Mouse (Mus musculus): ENCODE data around the gene Tbc1d10a.

Tbc1d10a gene

GRCm38 (mm10) chr11:4217914-4218629 lies 31.5 kb downstream of the Tbc1d10a start, which contains the start of gene Castor1:
Gene Castor1 (plus strand): TSS chr11:4218225.
- peak; percentile 96 for DNase-seq

GRCm38 (mm10) chr11:4218637-4219036 lies 32.0 kb downstream of the Tbc1d10a start:
- DNase-seq: no peak

DNA sequence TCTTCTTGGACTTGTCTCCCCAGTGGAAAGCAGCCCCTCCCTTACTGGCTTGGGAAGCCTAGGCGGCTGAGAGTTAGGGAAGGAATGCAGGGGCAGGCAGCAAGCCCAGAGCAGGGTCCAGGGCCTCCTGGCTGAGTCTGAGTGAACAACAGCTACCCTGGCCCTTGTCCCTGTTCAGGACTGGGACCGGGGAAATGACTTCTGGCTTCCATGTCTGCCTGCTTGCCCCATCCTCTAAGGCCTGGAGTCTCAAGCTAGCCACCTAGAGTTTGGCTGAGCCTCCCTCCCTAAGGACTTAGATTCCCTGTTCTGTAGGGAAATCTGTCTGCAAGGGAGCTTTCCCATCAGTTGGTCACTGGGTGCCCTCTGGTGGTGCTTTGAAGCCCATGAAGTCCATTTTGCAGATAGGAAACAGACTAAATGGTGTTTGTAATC lies 32.7 kb downstream of the Tbc1d10a start:
- DNase-seq: peak; percentile 88

DNA sequence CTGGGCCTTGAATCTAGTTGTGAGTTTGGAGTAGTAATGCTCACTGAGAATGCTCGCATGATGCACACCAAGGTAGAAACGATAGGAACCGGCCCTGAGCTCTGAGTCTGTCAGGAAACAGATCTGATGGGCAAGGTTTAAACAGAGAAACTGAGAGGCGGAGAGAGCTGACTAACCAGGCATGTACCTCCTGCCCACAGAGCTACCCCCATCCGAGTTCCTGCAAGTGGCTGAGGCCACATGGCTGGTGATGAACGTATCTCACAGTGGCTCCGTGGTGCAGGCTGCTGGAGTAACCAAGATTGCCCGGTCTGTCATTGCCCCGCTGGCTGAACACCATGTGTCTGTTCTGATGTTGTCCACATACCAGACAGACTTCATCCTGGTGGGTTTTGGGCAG lies 33.3 kb downstream of the Tbc1d10a start:
- DNase-seq: no peak

GRCm38 (mm10) chr11:4220443-4221400 lies 34.1 kb downstream of the Tbc1d10a start:
- DNase-seq: peak; percentile 86

- no peak for DNase-seq
Observed at GRCm38 (mm10) chr11:4222046-4222950, 35.7 kb downstream of the Tbc1d10a start.

DNA sequence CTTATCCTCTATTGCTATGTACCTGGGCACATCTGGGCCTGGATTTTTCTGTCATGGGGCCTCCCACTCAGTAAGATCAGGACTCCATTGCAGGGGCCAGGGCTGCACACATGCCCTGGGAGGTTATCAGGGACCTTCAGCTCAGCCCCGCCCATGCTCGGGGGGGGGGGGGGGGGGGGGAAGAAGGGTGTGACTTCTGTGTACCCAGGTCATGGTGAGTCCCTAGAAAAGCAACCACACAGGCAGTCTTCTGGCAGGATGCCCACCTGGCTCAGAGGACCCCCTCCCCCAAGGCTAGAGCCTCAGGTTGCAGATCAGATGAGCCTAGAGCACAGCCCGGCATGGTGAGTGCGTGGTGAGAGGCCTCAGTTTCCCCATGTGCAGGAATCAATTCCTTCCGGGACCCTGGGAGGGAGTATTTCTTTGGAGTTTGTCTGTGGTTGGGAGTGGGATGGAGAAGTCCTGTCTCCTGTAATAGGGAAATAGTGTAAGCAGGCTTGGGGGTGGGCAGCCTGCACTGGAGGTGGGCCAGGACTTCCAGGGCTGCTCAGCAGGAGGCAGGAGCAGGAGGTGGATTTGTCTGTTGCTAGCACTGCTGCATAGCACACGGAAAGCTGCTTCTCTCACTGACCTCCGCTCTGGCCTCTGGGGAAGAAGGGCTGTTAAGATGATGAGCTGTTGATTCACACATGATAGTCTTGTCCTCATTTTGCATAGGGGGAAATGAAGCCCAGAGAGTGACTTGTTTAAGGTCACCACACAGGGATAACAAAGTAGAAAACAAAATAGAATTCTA lies 37.0 kb downstream of the Tbc1d10a start:
- no peak for DNase-seq

DNA sequence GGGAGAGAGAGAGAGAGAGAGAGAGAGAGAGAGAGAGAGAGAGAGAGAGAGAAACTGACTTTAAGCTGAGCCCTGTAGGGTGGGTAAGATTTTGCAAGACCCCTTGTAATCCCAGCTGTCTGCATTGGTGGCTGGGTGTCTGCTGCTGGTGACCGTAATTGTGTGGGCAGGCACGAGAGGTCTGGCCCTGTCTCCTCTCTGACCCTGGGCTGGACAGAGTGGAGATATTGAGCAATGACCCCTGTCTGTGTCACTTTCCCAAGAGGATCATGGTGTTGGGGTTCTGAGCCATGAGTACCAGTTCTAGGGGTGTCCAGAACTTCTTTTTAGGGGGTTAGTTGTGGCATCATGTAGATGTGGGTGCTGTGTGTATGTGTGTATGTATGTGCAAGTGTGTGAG lies 37.6 kb downstream of the Tbc1d10a start:
- no peak for DNase-seq

DNA sequence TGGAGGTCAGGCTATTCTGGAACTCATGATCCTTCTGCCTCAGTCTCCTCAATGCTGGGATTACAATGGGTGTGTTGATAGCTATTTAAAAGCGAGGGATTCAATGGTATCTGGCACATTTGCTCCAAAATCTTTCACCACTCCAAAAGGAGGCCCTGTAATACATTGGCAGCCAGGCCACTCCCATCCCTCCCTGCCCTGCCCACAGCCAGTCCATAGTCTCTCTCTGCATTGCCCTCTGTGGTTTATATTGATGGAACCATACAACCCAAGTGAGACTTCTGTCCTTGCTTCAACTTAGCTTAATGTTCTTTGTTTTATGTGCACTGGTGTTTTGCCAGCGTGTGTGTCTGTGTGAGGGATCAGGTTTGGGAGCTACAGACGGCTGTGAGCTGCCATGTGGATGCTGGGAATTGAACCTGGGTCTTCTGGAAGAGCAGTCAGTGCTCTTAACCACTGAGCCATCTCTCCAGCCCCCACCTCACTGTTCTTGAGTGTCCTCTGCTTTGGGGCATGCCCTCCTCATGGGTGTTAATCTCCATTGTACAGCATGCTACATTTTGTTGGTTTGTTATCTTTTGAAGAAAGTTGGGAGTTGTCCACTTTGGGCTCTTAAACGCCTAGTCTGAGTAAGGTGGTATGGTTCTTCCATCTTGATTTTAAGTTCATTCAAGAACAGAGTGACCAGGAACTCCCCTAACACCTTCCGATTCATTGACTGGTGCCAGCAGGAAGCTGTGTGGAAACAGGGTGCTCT lies 40.2 kb downstream of the Tbc1d10a start:
- no peak for DNase-seq

GRCm38 (mm10) chr11:4228463-4228862 lies 41.9 kb downstream of the Tbc1d10a start:
- no peak for DNase-seq

DNA sequence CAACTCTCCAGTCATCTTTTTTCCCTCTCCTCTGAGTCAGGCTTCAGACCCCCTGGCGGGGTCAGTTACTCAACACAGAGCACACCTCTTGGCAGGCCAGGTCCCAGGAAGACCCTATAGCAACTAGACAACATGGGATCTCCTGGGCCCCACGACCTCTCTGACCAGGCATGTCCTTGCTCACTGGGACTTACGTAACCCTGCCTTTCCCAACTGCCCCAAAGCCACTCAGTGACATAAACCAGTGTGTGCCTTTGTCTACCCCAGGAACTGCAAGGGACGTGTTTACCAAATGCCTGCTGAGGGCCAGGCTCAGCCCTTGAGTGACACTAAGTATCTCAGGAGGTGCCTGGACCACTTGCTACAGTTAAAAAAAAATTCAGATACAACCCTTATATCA lies 43.3 kb downstream of the Tbc1d10a start:
- no peak for DNase-seq

- DNase-seq: no peak
Observed at GRCm38 (mm10) chr11:4231435-4231834, 44.8 kb downstream of the Tbc1d10a start.

DNA sequence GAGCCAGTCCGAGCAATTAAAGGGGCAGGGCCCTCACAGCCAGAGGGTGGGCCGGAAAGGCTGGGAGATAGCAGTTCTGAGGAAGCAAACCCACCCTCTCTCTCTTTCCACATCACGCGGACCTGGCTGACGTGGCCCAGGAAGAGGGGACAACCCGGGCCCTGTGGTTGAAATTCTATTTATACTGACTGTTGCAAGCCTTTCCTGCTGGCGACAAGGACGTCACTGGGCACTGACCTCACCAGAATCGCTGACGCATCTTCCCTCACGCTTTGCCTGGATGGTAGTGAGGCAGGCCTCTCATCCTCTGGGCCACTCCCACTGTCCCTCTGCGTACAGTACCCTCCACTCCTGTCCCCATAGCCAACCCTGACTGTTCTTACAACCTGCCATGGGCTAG lies 46.1 kb downstream of the Tbc1d10a start:
- DNase-seq: no peak

DNA sequence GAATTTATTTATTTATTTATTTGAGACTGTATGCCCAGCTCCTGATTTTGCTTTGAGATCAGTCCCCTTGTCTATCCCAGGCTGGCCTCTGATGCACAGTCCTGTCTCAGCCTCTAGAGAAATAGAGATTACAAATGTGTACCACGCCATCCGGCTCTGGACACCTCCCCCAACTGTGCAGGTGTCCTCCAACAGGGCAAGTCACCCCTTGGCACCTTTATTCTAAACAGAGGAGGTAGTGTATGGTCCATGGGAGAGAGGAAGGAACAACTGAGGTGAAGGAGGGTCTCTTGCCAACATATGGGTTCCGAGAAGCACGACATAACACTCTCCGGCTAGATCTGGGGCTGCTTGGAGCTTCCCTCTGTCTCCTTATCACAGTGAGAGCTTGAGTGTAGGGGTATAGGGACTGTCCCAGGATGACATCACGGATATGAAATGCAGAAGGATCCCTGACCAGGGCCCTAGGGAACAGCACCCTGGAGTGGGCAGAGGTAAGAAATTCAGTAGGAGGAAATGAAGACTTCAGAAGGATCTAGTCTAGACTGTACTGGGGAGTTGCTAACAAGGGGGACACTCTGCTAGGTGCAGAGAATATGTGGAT lies 48.6 kb downstream of the Tbc1d10a start:
- no peak for DNase-seq

DNA sequence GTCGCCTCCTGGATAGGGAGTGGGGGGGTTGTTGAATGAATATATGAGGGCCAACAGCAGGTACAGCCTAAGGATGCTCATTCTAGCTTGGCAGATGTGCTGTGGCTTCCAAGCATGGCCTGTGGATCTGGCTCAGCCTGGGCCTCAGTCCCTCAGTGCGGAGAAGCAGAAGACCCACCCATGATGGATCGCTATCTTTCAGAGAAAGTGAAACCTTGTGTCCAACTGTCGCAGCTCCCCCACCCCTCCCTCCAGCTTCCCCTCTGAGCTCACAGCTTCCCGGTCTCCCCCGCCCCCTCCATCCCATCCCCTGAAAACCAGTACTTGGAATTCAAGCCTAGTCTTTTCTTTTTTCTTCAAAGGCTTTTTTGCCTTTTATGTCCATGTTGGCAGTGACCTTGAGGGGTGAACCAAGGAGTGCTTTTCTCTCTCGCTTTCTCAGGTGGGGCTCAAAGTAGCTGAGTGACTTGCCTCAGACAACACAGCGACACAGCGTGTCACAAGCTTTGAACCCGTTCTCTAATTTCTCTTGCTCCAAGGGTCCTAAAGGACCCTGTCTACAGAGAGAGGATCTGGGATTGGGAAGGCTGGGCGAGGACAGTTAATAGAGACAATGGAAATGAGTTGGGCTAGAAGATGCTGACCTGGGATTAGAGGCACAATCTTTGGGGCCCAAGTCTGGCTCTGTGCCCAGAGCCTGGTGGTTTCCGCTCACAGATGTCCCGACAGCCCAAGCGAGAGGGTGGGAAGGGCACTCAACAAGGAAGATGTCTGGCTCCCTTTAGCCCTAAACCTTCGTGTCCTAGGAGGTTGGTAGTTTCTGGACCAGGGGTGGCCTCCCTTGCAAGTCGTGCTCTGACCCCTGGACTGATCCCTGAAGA lies 49.3 kb downstream of the Tbc1d10a start, which contains the start of gene Osm:
Osm (plus strand) TSS at position 756 of the 881 bp plus-strand sequence.
- no peak for DNase-seq

GRCm38 (mm10) chr11:4236546-4237067 lies 50.0 kb downstream of the Tbc1d10a start:
- no peak for DNase-seq

- no peak for DNase-seq
Observed at GRCm38 (mm10) chr11:4237389-4237912, 50.9 kb downstream of the Tbc1d10a start.

GRCm38 (mm10) chr11:4238167-4238566 lies 51.6 kb downstream of the Tbc1d10a start:
- no peak for DNase-seq

GRCm38 (mm10) chr11:4239691-4240090 lies 53.1 kb downstream of the Tbc1d10a start:
- no peak for DNase-seq

Data from kidney, adult 18-20 months (tissue).